Mouse (Mus musculus): ENCODE results near the gene Plch1.
A peak's percentile ranks its signal among the peaks of the same experiment; 100 is the strongest.

Gene Plch1

DNA sequence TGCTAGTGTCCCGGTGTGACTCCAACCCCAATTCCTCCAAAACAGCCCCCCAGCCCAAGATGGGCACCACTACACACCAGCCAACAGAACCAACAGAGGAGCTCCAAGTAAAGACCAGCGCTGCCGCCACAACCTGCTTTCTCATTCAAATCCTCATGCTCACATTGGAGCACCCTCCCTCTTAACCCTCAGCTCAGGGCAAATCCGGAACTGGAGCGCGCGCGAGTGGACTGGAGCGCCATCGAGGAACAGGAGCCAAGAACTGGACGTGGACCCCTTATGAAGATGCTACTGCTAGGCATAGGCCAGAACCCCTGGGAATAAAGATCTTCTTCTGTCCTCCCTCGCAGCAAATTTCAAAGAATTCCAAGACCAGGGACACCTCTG lies at the start of gene Plch1:
TSS of gene Plch1 (minus strand) at position 164 of the 387 bp plus-strand sequence.
- peak; percentile 17 to 25 for DNase-seq (ENCODE audit: low spot score in 2 of 2)

DNA sequence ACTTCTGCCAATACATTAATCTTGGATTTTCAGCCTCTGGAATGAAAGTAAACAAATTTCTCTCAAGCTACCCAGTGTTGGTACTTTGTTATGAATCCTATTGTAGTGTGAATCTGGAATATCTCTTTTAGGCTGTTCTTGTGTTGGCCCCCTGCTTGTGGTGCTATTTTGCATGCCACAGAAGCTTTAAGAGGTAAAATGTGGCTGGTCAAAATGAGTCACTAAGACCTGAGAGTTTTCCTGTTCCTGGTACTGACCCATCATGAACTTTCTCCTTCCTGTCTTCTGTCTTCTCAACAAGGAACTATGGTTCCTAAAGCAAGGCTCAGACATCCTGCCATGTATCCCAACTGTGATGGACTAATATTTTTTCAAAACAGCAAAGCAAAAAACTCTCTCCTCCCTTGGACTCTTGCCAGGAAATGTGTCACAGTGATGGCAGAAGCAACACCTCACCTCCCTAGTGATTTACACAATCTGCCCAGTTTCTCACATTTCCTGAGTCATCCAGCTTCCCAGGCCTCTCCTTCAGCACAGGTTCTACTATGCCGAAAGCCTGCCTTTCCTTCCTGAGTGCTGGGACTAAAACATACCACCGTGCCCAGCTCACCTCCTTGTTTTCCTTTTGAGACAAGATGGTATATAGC lies 42.1 kb upstream of the Plch1 start:
- peak in 1 of 2 experiments; percentile 19 for DNase-seq (ENCODE audit: low spot score in 2 of 2)

- no peak for DNase-seq (ENCODE audit: low spot score in 2 of 2)
Observed at GRCm38 (mm10) chr3:63938928-63939327, 39.7 kb upstream of the Plch1 start.

- DNase-seq (ENCODE audit: low spot score in 2 of 2): peak; percentile 88
Observed at GRCm38 (mm10) chr3:63928878-63929859, 29.9 kb upstream of the Plch1 start, which contains the start of gene E130311K13Rik. TSS of gene E130311K13Rik (minus strand) at chr3:63929472.

GRCm38 (mm10) chr3:63919634-63920033 lies 20.4 kb upstream of the Plch1 start:
- no peak for DNase-seq (ENCODE audit: low spot score in 2 of 2)

DNA sequence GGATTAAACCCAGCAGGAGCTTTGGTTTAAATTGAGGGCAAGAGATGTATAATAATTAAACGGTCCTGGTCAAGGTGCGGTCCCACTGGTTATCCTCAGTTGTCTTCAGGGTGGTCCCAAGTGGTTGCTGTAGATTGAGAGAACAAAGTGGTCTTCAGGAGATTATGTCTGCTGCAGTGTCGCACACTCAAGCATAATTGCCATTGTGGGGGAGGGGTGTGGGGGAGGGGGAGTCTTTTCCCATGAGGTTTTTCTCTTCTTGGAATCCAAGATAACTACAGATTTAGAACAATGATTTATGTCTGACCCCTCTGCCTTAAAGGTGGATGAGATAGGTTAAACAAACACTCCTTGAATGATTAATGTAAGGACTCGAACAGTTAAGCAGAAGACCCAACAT lies 11.0 kb upstream of the Plch1 start:
- DNase-seq (ENCODE audit: low spot score in 2 of 2): no peak

DNA sequence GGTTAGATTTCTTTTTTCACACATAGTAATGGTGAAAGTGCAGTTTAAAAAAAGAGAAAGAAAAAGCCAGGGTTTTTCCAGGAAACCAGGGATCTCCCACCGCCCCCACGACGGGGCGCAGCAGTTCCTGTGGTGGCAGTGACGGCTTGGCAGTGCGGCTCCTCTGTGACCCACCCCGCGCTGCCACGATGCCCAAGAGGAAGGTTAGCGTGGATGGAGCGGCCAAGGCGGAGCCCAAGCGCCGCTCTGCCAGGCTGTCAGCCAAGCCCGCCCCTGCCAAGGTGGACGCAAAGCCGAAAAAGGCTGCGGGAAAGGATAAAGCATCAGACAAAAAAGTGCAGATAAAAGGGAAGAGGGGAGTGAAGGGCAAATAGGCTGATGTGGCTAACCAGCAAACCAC lies 6.0 kb upstream of the Plch1 start:
- no peak for DNase-seq (ENCODE audit: low spot score in 2 of 2)

GRCm38 (mm10) chr3:63904157-63904556 lies 4.9 kb upstream of the Plch1 start:
- no peak for DNase-seq (ENCODE audit: low spot score in 2 of 2)

DNA sequence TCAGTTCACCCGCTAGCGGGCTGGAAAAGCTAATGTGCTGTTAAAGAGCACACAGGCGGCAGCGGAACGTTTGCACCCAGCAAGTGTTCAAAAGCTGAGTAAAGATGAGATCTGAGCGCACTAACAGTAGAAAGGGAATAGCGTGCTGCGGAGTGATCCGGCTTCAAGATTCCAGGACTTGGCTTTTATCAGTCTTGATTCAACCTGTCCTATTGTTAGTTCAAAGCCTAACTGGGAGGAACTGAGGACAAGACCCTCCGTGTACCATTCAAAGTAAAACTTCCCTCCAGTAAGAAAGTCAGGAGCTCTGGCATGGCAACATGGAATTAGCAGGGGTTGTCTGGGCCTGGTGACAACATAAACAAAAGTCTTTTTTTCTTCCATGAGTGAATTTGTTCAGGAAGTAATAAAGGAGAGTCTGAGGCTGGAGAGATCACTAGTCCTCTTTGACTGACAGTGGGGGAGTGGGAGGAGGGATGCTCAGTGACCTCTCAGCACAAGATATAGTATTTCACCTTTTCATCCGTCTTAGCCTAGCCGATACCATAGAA lies 824 bp upstream of the Plch1 start:
- DNase-seq (ENCODE audit: low spot score in 2 of 2): no peak

GRCm38 (mm10) chr3:63898581-63899308 lies 527 bp downstream of the Plch1 start:
- DNase-seq (ENCODE audit: low spot score in 2 of 2): peak; percentile 64 to 72

- DNase-seq (ENCODE audit: low spot score in 2 of 2): no peak
Observed at GRCm38 (mm10) chr3:63897177-63897576, 2.1 kb downstream of the Plch1 start.

DNA sequence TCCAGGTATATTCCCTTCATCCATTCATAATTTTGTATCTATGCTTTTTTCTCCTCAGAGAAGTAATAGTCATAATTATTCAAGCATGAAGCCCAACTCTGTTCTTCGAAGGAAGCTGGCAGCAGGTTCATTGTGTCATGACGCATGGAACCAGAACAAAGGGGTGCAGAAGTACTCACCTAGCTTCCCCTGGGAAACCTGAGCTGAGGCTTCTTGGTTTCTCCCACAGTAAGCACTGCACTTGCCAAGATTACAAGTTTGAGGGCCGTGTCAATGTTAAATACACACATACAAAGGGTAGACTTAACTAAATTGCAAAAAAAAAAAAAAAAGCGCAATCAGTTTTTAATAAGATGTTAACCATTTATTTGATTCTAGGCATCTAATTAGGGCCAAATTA lies 3.0 kb downstream of the Plch1 start:
- DNase-seq (ENCODE audit: low spot score in 2 of 2): no peak

- DNase-seq (ENCODE audit: low spot score in 2 of 2): no peak
Observed at GRCm38 (mm10) chr3:63895786-63896185, 3.5 kb downstream of the Plch1 start.

DNA sequence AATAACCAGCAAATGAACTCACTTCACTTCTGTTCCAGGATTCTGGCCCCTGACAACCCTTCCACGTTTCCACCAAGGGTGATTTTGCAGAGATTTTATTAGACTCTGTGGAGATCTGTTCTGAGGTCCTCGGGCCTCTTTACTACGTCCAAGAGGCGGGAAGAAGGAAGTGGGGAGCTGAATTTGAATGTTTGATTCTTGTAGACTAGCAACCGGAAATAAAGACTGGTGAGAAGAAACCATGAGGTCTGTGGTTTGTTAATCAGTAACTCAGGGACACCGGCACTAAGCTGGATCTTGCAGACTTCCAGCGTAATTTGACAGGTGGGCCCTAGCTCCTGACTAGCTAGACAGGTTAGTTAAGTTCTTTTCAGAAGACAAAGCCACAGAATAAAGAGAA lies 5.6 kb downstream of the Plch1 start:
- no peak for DNase-seq (ENCODE audit: low spot score in 2 of 2)

DNA sequence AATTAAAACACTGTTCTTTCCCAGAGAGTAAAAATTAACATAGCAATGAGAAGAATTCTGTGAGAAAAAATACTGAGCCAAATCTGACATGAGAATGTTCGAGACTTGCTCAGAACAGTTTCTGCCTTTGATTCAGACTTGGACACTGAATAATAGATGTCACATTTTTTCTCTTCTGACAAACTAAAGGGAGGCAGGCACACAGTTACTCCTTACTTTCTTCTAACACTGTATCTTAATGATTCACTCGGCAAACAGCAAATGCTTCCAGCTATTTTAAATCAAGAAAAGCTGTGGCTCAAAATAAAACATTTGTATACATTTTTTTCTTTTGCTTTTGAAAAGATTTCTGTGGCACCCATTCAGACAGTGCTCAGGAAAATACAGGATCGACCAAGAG lies 7.1 kb downstream of the Plch1 start:
- no peak for DNase-seq (ENCODE audit: low spot score in 2 of 2)

- DNase-seq (ENCODE audit: low spot score in 2 of 2): no peak
Observed at GRCm38 (mm10) chr3:63881065-63881464, 18.2 kb downstream of the Plch1 start.

DNA sequence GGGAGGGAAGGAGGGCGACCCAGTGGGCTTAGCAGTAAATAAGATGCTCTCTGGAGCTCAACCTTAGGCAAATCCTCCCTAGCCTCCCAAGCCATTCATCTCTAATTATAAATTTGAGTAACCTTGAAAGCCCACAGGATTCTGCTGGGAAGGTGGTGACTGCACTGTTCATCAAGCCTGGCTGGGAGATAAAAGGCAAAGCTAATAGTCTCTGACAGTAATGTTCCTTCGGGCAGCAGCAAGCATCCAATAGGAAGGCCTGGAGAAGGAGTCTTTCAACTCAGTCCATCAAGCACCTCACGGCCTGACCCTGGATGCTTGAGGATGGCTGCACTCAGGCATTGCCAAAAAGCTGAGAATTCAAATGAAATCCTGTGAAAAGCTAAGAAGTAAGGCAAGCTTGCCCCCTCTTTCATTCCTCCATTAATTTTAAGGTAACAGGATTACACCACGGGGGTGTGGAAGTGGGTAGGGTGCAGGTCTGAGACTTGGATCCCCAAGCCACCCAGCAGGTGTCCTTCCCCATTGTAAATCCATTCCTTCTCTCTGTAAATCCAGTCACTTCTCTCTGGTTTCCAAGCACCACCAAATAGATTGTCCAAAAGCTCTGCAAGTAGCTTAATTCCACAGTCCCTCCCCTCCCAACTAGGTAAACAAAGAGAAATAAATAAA lies 20.1 kb downstream of the Plch1 start:
- DNase-seq (ENCODE audit: low spot score in 2 of 2): no peak

- DNase-seq (ENCODE audit: low spot score in 2 of 2): no peak
Observed at GRCm38 (mm10) chr3:63872818-63873217, 26.5 kb downstream of the Plch1 start.

- no peak for DNase-seq (ENCODE audit: low spot score in 2 of 2)
Observed at GRCm38 (mm10) chr3:63871249-63871648, 28.0 kb downstream of the Plch1 start.

GRCm38 (mm10) chr3:63868285-63868684 lies 31.0 kb downstream of the Plch1 start:
- peak in 1 of 2 experiments; percentile 41 for DNase-seq (ENCODE audit: low spot score in 2 of 2)

DNA sequence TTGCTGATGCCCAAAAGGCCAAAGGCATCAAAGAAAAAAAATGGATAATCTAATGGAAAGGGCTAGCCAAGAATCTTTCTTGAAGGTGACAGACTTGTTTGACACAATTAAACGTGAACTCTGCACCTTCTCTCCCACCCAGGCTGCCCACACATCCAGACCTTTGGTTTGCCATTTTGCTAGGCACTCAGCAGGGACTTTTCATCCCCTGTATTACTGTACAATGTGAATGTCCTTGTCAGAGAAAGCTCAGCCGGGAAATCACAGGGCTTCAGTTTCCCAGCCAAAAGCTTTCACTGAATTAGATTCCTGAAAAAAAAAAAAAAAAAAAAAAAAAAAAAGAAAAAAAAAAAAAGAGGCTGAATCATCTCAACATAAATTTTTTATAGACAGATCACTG lies 34.2 kb downstream of the Plch1 start:
- DNase-seq (ENCODE audit: low spot score in 2 of 2): no peak
